Mouse (Mus musculus) brain, embryonic 14.5 days (tissue): ENCODE data around the gene Spats2. TPM values are rescaled to one million over a fixed set of nuclear protein-coding genes. Genes with fewer than 3 reads are reported as not detected.

Experiments
- DNase-seq: peaks from one replicate; pipeline ENCODE4 v3.0.0-alpha.2; 2011; ENCODE audit warnings: low read depth
- CTCF ChIP-seq: fragments of 200-500 bp; IDR thresholded peaks from 2 replicates; pipeline ENCODE4 v1.5.1; 2012; ENCODE audit warnings: inconsistent platforms, mild to moderate bottlenecking, moderate library complexity, borderline replicate concordance; ENCODE audit not compliant: insufficient read depth, insufficient read length; ENCODE audit errors: extremely low read depth
- POLR2A ChIP-seq: fragments of 200-500 bp; IDR thresholded peaks from 2 replicates; pipeline ENCODE4 v1.6.1; 2012; ENCODE audit warnings: mild to moderate bottlenecking, inconsistent platforms, borderline replicate concordance; ENCODE audit not compliant: poor library complexity, insufficient read depth, insufficient read length, severe bottlenecking; ENCODE audit errors: extremely low read depth
- polyA plus RNA-seq: library from polyadenylated mRNA; depleted of rRNA; stranded (reverse); fragments of >200 nt; gene quantifications from 2 replicates; pipeline ENCODE4 v1.2.3, GENCODE M21; 2012

The Spats2 gene
- polyA plus RNA-seq, 1 experiment = 47.3 TPM

GRCm38 (mm10) chr15:99099139-99099556 is 26.6 kb upstream of the Spats2 start:
- no peak for TF ChIP-seq POLR2A
- TF ChIP-seq CTCF = peak; percentile 90
- DNase-seq = peak; percentile 70

GRCm38 (mm10) chr15:99099984-99100383 is 25.7 kb upstream of the Spats2 start:
- TF ChIP-seq CTCF (no peak), POLR2A (no peak)
- no peak for DNase-seq

DNA sequence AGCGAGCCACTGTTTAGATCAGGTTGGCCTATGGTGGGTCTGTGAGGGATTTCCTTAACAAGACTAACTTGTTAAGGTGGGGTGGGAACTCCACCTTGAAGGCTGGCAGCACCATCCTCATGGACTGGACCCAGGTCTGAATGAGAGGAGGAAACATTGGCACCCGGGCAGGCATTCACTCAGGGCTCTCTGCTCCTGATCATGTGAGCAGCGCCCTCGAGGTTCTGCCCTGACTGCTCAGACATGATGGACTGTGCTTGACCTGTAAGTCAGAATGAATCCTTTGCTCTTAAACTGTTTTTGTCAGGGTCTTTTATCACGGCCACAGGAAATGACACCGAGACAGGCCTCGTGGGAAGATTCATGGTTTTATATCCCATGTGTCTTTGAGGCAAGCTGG is 20.5 kb upstream of the Spats2 start:
- DNase-seq = no peak
- TF ChIP-seq CTCF (no peak), POLR2A (no peak)

DNA sequence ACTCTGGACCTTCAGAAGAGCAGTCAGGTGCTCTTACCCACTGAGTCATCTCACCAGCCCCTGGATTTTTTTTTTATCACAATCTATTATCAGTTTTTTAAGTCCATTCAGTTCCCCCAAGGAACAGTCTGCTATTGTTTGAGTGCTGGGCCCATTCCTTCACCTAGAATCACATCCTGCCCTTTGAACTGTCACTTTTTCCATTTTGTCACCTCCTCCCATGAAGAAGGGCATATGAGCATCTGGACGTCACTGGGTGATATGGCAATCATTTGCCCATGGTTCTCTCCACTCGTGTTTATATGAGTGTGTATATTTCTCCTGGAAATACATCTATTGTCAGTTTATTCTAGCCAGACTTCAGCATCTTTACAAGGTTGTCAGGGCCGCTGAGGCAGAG is 17.9 kb upstream of the Spats2 start:
- DNase-seq = no peak
- TF ChIP-seq CTCF (no peak), POLR2A (no peak)

DNA sequence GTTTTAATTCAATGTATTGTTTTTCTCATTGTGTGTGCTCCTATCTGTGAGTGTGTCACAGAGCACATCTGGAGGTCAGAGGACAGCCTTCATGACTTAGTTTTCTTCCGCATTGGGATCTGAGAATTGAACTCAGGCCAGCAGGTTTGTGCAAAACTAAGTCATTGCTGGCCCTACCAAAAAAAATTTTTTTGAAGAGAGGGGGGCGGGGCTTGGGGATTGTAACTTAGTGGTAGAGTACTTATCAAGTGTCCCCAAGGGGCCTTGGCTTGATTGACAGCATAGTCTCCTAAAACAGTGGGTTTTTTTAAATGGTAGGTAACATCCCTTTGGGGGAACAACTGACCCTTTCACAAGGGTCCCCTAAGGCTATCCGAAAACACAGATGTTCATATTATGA is 14.6 kb upstream of the Spats2 start:
- TF ChIP-seq CTCF = no peak
- no peak for TF ChIP-seq POLR2A
- DNase-seq = no peak

DNA sequence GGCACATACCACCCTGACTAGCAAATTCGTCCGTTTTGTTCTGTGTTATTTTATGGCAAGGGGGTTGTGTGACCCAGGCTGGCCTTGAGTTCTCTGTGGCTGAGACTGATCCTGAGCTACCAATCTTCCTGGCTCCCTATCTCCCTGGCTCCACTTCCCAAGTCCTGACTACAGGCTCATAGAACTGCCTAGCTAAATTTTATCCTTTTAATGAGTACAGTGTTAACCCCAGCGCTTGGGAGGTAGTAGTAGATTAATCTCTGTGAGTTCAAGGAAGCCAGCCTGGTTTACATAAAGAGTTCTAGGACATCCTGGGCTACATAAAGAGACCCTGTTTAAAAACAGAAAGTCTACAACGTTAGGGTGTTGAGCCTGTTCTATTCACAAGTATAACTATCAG is 13.9 kb upstream of the Spats2 start:
- DNase-seq = no peak
- TF ChIP-seq CTCF (no peak), POLR2A (no peak)

DNA sequence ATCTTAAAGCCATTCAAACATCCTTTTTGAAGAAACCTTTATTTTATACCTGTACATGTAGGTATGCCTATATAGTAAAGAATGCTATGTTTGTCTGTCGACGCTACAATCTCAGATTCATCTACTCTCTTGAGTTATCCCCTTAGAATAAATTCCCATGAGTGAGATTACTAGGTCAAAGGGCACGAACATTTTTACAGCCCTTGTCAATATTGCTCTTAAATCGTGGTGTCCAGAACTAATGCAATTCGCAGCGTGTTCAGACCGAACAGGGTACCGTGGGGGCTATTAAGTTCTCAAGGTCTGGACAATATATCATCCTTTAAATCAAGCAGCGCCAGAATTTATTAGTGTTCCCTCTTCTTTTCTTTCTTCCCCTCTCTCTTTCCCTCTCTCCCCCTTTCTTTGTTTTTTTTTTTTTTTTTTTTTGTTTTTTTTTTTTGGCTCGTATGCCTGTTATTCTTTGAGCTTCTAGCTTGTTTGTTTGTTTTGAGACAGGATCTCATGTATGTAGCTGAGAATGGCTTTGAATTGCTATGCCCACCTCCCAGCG is 12.8 kb upstream of the Spats2 start:
- TF ChIP-seq CTCF (no peak), POLR2A (no peak)
- no peak for DNase-seq

GRCm38 (mm10) chr15:99113396-99113975 is 12.2 kb upstream of the Spats2 start:
- DNase-seq = no peak
- TF ChIP-seq CTCF = peak; percentile 32; the same call in 1 of the 2 replicates
- TF ChIP-seq POLR2A = no peak

DNA sequence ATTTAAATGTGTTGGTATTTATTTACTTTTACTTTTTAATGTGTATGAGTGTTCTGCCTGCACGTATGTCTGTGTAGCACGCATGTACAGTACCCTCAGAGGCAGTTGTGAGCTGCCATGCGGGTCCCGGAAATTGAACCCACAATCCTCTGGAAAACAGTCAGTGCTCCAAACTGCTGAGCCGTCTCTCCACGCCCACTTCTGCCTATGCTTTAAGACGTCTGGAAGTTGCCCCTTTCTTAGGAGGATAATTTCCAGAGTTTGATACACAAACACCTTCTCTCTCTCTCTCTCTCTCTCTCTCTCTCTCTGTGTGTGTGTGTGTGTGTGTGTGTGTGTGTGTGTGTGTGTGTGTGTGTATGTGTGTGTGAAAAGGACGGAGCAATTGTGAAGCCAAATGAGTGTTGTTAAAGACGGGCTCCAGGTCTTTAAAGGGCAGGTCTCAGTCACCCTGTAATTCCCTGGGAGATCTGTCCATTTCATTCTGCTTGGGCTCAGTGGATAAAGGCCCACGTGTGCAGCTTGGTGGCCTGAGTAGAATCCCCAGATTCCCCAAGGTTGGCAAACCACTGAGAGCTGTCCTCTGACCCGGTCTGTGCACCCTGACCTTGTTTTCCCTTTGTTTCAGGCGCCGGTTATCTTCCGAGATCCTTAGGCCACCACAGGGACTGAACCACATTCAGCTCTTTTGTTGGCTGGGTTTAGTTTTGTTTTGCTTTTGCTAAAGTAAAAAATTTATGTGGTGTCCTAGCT is 11.2 kb upstream of the Spats2 start:
- no peak for TF ChIP-seq CTCF
- no peak for TF ChIP-seq POLR2A
- DNase-seq = no peak

GRCm38 (mm10) chr15:99115065-99115423 is 10.7 kb upstream of the Spats2 start:
- DNase-seq = no peak

DNA sequence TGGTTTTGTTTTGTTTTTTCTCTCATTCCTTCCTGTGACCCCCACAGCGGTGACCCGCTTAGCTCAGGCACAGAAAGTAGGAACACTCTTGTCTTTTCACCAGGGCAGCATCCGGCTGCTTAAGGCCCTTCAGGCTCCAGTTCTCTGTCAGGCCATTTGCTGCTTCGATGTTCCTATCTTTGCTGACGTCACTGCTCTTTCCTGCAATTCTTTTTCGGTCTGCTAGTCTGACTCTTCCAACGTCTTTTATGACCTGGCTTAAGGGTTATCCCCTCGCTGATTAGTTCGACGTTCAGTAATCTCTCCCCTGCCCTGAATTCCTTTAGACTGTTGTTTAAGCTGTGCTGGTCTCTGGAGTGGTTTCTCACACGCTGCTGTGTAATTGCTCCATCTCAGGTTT is 9.2 kb upstream of the Spats2 start:
- DNase-seq = no peak
- TF ChIP-seq CTCF (no peak), POLR2A (no peak)

More at GRCm38 (mm10) chr15:99115065-99115423, 10.7 kb upstream of the Spats2 start:
- TF ChIP-seq POLR2A = no peak
- TF ChIP-seq CTCF = no peak
